Mouse (Mus musculus) left cerebral cortex, adult 9 months (tissue): ENCODE results near the gene Gabrb1.
"Not testable (repeated sequence)": the region's sequence is repeated elsewhere in the genome, so short reads cannot be mapped to it uniquely, and the experiment has no call there.

Source experiments
- DNase-seq, 2 experiments: peaks; one replicate each; pipeline ENCODE4 v3.0.0; 2022; ENCODE audit warnings: low spot score in 2 of 2

Gene Gabrb1

GRCm38 (mm10) chr5:72036954-72037353 lies 379.0 kb downstream of the Gabrb1 start:
- no peak for DNase-seq

- no peak for DNase-seq
Measured at GRCm38 (mm10) chr5:72043226-72044151, 385.6 kb downstream of the Gabrb1 start.

- no peak for DNase-seq
Measured at GRCm38 (mm10) chr5:72046261-72046660, 388.3 kb downstream of the Gabrb1 start.

- DNase-seq, result no peak
Measured at GRCm38 (mm10) chr5:72064079-72064478, 406.2 kb downstream of the Gabrb1 start.

- peak in 1 of 2 experiments; percentile 20 for DNase-seq
Measured at GRCm38 (mm10) chr5:72068826-72069225, 410.9 kb downstream of the Gabrb1 start.

GRCm38 (mm10) chr5:72069398-72069797 lies 411.5 kb downstream of the Gabrb1 start:
- not testable (repeated sequence) for DNase-seq

- no peak for DNase-seq
Measured at GRCm38 (mm10) chr5:72076781-72077180, 418.9 kb downstream of the Gabrb1 start.

GRCm38 (mm10) chr5:72086518-72086917 lies 428.6 kb downstream of the Gabrb1 start:
- DNase-seq, result no peak

- peak in 1 of 2 experiments; percentile 49 for DNase-seq
Measured at GRCm38 (mm10) chr5:72094582-72094981, 436.7 kb downstream of the Gabrb1 start.

GRCm38 (mm10) chr5:72095015-72095414 lies 437.1 kb downstream of the Gabrb1 start:
- DNase-seq, result no peak

- DNase-seq, result no peak
Measured at GRCm38 (mm10) chr5:72104274-72104921, 446.5 kb downstream of the Gabrb1 start.

- no peak for DNase-seq
Measured at GRCm38 (mm10) chr5:72122414-72123037, 464.6 kb downstream of the Gabrb1 start.

- no peak for DNase-seq
Measured at GRCm38 (mm10) chr5:72126681-72127080, 468.8 kb downstream of the Gabrb1 start.

GRCm38 (mm10) chr5:72133906-72134305 lies 476.0 kb downstream of the Gabrb1 start:
- no peak for DNase-seq

GRCm38 (mm10) chr5:72138256-72138655 lies 480.3 kb downstream of the Gabrb1 start:
- no peak for DNase-seq

- no peak for DNase-seq
Measured at GRCm38 (mm10) chr5:72139619-72140018, 481.7 kb downstream of the Gabrb1 start.

- DNase-seq, result no peak
Measured at GRCm38 (mm10) chr5:72148679-72149078, 490.8 kb downstream of the Gabrb1 start.

- no peak for DNase-seq
Measured at GRCm38 (mm10) chr5:72150870-72151269, 493.0 kb downstream of the Gabrb1 start.

- DNase-seq, result not testable (repeated sequence)
Measured at GRCm38 (mm10) chr5:72155686-72156085, 497.8 kb downstream of the Gabrb1 start.

- DNase-seq, result no peak
Measured at GRCm38 (mm10) chr5:72156598-72156997, 498.7 kb downstream of the Gabrb1 start.

- no peak for DNase-seq
Measured at GRCm38 (mm10) chr5:72158667-72159066, 500.8 kb downstream of the Gabrb1 start.

GRCm38 (mm10) chr5:72159537-72159936 lies 501.6 kb downstream of the Gabrb1 start:
- no peak for DNase-seq
